Mouse (Mus musculus): ENCODE data around the gene Sema6c.
"Not testable (repeated sequence)": the region's sequence is repeated elsewhere in the genome, so short reads cannot be mapped to it uniquely, and the experiment has no call there.

Gene Sema6c

GRCm38 (mm10) chr3:95159987-95160963 lies at the start of gene Sema6c:
Sema6c (plus strand) TSS chr3:95160457.
- peak; percentile 97 for ATAC-seq (ENCODE audit: low TSS enrichment)

- ATAC-seq (ENCODE audit: low TSS enrichment): peak; percentile 82
Observed at GRCm38 (mm10) chr3:95110911-95111726, 49.1 kb upstream of the Sema6c start, which contains the start of gene Vps72. Vps72 (plus strand) TSS chr3:95111022.

- ATAC-seq (ENCODE audit: low TSS enrichment): no peak
Observed at GRCm38 (mm10) chr3:95112760-95113159, 47.5 kb upstream of the Sema6c start.

GRCm38 (mm10) chr3:95117751-95118150 lies 42.5 kb upstream of the Sema6c start:
- no peak for ATAC-seq (ENCODE audit: low TSS enrichment)

GRCm38 (mm10) chr3:95121580-95121979 lies 38.7 kb upstream of the Sema6c start:
- ATAC-seq (ENCODE audit: low TSS enrichment): no peak

GRCm38 (mm10) chr3:95124246-95124645 lies 36.0 kb upstream of the Sema6c start, which contains the start of gene Tmod4:
Tmod4 (plus strand) TSS chr3:95124476.
- ATAC-seq (ENCODE audit: low TSS enrichment): 0 out of 2 replicates have a peak, but pooled peaks have one; percentile 42

GRCm38 (mm10) chr3:95124972-95125371 lies 35.3 kb upstream of the Sema6c start:
- peak; percentile 45 for ATAC-seq (ENCODE audit: low TSS enrichment)

- ATAC-seq (ENCODE audit: low TSS enrichment): no peak
Observed at GRCm38 (mm10) chr3:95129226-95129651, 31.0 kb upstream of the Sema6c start.

- ATAC-seq (ENCODE audit: low TSS enrichment): no peak
Observed at GRCm38 (mm10) chr3:95130081-95130480, 30.2 kb upstream of the Sema6c start.

- ATAC-seq (ENCODE audit: low TSS enrichment): not testable (repeated sequence)
Observed at GRCm38 (mm10) chr3:95132389-95132788, 27.9 kb upstream of the Sema6c start.

GRCm38 (mm10) chr3:95133176-95133575 lies 27.1 kb upstream of the Sema6c start:
- 0 out of 2 replicates have a peak, but pooled peaks have one; percentile 6 for ATAC-seq (ENCODE audit: low TSS enrichment)

- peak; percentile 93 for ATAC-seq (ENCODE audit: low TSS enrichment)
Observed at GRCm38 (mm10) chr3:95133680-95134101, 26.6 kb upstream of the Sema6c start, which contains the start of the genes Scnm1 and Lysmd1. Scnm1 (minus strand) TSS chr3:95134011. Lysmd1 (plus strand) TSS chr3:95134088.

GRCm38 (mm10) chr3:95134133-95134532 lies 26.1 kb upstream of the Sema6c start:
- 0 out of 2 replicates have a peak, but pooled peaks have one; percentile 11 for ATAC-seq (ENCODE audit: low TSS enrichment)

- ATAC-seq (ENCODE audit: low TSS enrichment): no peak
Observed at GRCm38 (mm10) chr3:95135023-95135422, 25.2 kb upstream of the Sema6c start.

- no peak for ATAC-seq (ENCODE audit: low TSS enrichment)
Observed at GRCm38 (mm10) chr3:95135433-95136052, 24.7 kb upstream of the Sema6c start.

- ATAC-seq (ENCODE audit: low TSS enrichment): no peak
Observed at GRCm38 (mm10) chr3:95136336-95136735, 23.9 kb upstream of the Sema6c start.

- ATAC-seq (ENCODE audit: low TSS enrichment): no peak
Observed at GRCm38 (mm10) chr3:95139586-95140288, 20.5 kb upstream of the Sema6c start.

GRCm38 (mm10) chr3:95140289-95140595 lies 20.0 kb upstream of the Sema6c start:
- no peak for ATAC-seq (ENCODE audit: low TSS enrichment)

- no peak for ATAC-seq (ENCODE audit: low TSS enrichment)
Observed at GRCm38 (mm10) chr3:95140795-95141194, 19.5 kb upstream of the Sema6c start.

GRCm38 (mm10) chr3:95141474-95141873 lies 18.8 kb upstream of the Sema6c start:
- ATAC-seq (ENCODE audit: low TSS enrichment): no peak
